Mouse (Mus musculus) small intestine, adult 2 months (tissue): Measurements from ENCODE around the gene Hspa1l. TPM values are rescaled to one million over a fixed set of nuclear protein-coding genes. Genes with fewer than 3 reads are reported as not detected.
A peak's percentile ranks its signal among the peaks of the same experiment; 100 is the strongest.

Source experiments
- H3K27ac ChIP-seq: fragments of 200-500 bp; 2 replicates; pipeline ENCODE4 v1.5.1; 2012; ENCODE audit warnings: low read depth, low read length, control low read depth, inconsistent platforms; ENCODE audit not compliant: insufficient read depth
- H3K27me3 ChIP-seq: fragments of 200-500 bp; 2 replicates; pipeline ENCODE4 v1.6.1; 2012; ENCODE audit warnings: mild to moderate bottlenecking, moderate library complexity, low read length, inconsistent platforms; ENCODE audit not compliant: control insufficient read depth, insufficient read depth
- H3K36me3 ChIP-seq: fragments of 200-500 bp; 2 replicates; pipeline ENCODE4 v1.6.1; 2012; ENCODE audit warnings: mild to moderate bottlenecking, low read length, control low read depth, inconsistent platforms; ENCODE audit not compliant: control insufficient read depth, insufficient read depth
- H3K4me1 ChIP-seq: fragments of 200-500 bp; 2 replicates; pipeline ENCODE4 v1.6.1; 2012; ENCODE audit warnings: low read length, inconsistent platforms, mixed read lengths; ENCODE audit not compliant: control insufficient read depth, insufficient read depth, insufficient read length
- H3K4me3 ChIP-seq: fragments of 200-500 bp; 2 replicates; pipeline ENCODE4 v1.5.1; 2012; ENCODE audit warnings: low read depth, mild to moderate bottlenecking, control low read depth, inconsistent platforms, low read length, moderate library complexity
- CTCF ChIP-seq: fragments of 200-500 bp; IDR thresholded peaks from 2 replicates; pipeline ENCODE4 v1.5.1; 2012; ENCODE audit warnings: low read depth, mild to moderate bottlenecking, control low read depth, inconsistent platforms, low read length, moderate library complexity, mixed read lengths; ENCODE audit not compliant: insufficient replicate concordance, insufficient read length; ENCODE audit errors: extremely low read depth
- POLR2A ChIP-seq: fragments of 200-500 bp; IDR thresholded peaks from 2 replicates; pipeline ENCODE4 v1.6.1; 2012; ENCODE audit warnings: low read depth, mild to moderate bottlenecking, control low read depth, inconsistent platforms, low read length, moderate library complexity
- WGBS: fragments of 180-500 bp; shearing (Covaris S2); methylation state at CpG from one replicate; pipeline ENCODE4 v1.1.7; 2018; 5-methylcytosine and 5-hydroxymethylcytosine counted together
- polyA plus RNA-seq: library from polyadenylated mRNA; depleted of rRNA; stranded (reverse); fragments of >200 nt; gene quantifications from 2 replicates; pipeline ENCODE4 v1.2.3, GENCODE M21; 2012

Hspa1l gene
- polyA plus RNA-seq, 1 experiment = 0.06 TPM

DNA sequence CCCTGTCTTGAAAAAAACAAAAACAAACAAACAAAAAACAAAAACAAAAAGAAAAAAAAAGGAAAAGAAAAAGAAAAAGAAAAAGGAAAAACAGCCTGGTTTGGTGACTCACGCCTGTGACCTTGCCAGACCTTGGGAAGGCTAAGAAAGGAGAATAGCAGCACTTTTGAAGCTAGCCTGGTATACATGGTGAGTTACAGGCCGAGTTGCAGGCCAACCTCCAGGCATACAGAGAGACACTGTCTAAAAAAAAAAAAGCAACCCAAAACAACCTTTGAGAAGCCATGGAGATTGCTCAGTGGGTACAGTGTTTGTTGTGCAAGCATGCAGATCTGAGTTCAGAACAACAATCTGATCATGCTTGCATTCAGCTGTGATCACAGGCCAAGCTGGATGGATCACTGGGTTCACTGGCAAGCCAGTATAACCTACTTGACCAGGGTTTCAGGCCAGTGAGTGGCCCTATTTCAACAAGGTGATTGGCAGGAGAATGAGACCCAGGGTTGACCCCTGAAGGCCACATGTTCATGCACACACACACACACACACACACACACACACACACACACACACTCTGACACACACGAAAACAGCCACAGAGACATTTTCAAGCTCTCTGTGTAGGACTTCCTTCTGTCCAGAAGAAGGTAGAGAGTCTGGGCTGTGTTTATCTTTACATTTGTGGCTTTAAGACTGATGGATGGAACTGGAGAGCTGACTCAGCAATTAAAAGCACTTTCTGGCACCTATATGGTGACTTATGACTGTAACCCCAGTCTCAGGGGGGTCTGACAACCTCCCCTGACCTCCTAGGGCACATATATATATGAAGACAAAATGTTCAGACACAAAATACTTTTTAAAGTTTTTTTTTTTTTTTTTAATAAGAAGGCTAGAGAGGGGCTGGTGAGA lies 3.3 kb downstream of the Hspa1l start:
- WGBS = 91% methylated on average over 3 of the region's 3 CpGs
- Histone ChIP-seq H3K27ac (no peak overlapping the region), H3K4me1 (peaks cover 2% of the 10 kb centered on the region; the same call in 1 of the 2 replicates), H3K27me3 (no peaks in the 10 kb centered on the region), H3K4me3 (no peak overlapping the region), H3K36me3 (no peaks in the 10 kb centered on the region)
- TF ChIP-seq POLR2A = no peak
- TF ChIP-seq CTCF = no peak

- 96% methylated on average over 20 of the region's 20 CpGs for WGBS
- TF ChIP-seq POLR2A (no peak), CTCF (no peak)
- Histone ChIP-seq H3K36me3 (no peaks in the 10 kb centered on the region), H3K4me1 (peaks cover 4% of the 10 kb centered on the region; the same call in 1 of the 2 replicates), H3K27me3 (no peaks in the 10 kb centered on the region), H3K4me3 (no peak overlapping the region), H3K27ac (no peak overlapping the region)
Observed at GRCm38 (mm10) chr17:34977000-34977399, 4.5 kb downstream of the Hspa1l start.

DNA sequence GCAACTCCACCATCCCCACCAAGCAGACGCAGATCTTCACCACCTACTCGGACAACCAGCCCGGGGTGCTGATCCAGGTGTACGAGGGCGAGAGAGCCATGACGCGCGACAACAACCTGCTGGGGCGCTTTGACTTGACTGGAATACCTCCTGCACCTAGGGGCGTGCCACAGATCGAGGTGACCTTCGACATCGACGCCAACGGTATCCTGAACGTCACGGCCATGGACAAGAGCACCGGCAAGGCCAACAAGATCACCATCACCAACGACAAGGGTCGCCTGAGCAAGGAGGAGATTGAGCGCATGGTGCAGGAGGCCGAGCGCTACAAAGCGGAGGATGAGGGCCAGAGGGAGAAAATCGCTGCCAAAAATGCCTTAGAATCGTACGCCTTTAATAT lies 5.7 kb downstream of the Hspa1l start:
- 93% methylated on average over 27 of the region's 27 CpGs for WGBS
- TF ChIP-seq CTCF = no peak
- TF ChIP-seq POLR2A = no peak

GRCm38 (mm10) chr17:34979631-34980030 lies 7.1 kb downstream of the Hspa1l start:
- peaks cover 4% of the 10 kb centered on the region; the same call in 1 of the 2 replicates for H3K4me1 ChIP-seq
- TF ChIP-seq POLR2A (no peak), CTCF (no peak)
- no peak overlapping the region for H3K27ac ChIP-seq
- WGBS = 49% methylated on average over 4 of the region's 4 CpGs
- H3K36me3 ChIP-seq = no peaks in the 10 kb centered on the region; the same call in 1 of the 2 replicates
- H3K27me3 ChIP-seq = no peaks in the 10 kb centered on the region
- no peak overlapping the region for H3K4me3 ChIP-seq

More for the DNA sequence above, 5.7 kb downstream of the Hspa1l start:
- Histone ChIP-seq H3K27me3 (no peaks in the 10 kb centered on the region), H3K4me3 (no peak overlapping the region), H3K4me1 (peaks cover 4% of the 10 kb centered on the region; the same call in 1 of the 2 replicates), H3K36me3 (no peaks in the 10 kb centered on the region), H3K27ac (no peak overlapping the region)

DNA sequence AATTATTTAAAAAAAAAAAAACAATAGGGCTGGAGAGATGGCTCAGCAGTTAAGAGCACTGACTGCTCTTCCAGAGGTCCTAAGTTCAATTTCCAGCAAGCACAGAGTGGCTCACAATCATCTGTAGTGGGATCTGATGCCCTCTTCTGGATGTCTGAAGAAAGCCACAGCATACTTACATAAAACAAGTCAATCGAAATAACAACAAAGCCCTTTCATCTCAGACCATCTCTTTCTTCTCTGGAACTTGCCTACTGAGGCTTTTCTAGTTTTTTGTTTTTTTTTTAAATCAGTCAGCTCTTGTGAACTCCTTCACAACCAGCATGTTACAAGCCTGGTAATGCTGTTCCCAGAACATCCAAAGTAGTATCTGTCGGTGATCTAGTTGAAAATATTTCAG lies 8.2 kb downstream of the Hspa1l start:
- TF ChIP-seq CTCF = no peak
- WGBS = 2% methylated on average over 2 of the region's 2 CpGs
- peaks cover 8% of the 10 kb centered on the region for H3K36me3 ChIP-seq
- no peaks in the 10 kb centered on the region for H3K27me3 ChIP-seq
- H3K27ac ChIP-seq = peak overlapping the region; percentile 25; the same call in 1 of the 2 replicates
- H3K4me3 ChIP-seq = no peak overlapping the region
- H3K4me1 ChIP-seq = peaks cover 4% of the 10 kb centered on the region; the same call in 1 of the 2 replicates

DNA sequence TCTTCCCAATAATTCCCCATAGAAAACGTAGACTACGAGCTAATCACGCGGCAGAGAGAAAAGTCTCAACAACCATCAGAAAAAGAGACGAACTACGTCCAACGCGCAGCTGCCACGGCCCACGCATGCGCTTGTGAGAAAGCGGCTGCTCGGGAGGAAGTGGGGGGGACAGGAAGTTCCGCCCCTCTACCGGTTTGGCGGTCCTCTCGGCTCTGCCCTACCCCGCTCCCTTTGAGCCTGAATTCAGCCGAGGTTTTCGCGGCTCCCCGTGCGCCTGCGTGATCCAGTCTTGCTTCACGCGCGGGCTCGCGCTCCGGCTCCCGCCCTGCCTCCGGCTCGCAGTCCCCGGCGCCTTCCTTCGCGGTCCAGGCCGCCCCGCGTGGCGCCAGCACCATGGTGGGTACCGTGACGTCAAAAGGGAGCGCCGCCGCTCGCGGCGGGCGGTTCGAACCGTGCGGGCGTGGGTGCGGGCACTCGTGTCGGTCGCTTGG lies 9.2 kb downstream of the Hspa1l start, which contains the start of gene Lsm2:
Lsm2 (plus strand) TSS at position 173 of the 491 bp plus-strand sequence.
- H3K27ac ChIP-seq = peak within 1 kb of the TSS; percentile 93
- peaks cover 4% of the 10 kb centered on the region; the same call in 1 of the 2 replicates for H3K4me1 ChIP-seq
- peaks cover 16% of the 10 kb centered on the region for H3K36me3 ChIP-seq
- H3K4me3 ChIP-seq = peak within 1 kb of the TSS; percentile 81
- TF ChIP-seq POLR2A = peak; percentile 72
- TF ChIP-seq CTCF = no peak
- WGBS = under 1% methylated on average over 58 of the region's 58 CpGs
- no peaks in the 10 kb centered on the region for H3K27me3 ChIP-seq

DNA sequence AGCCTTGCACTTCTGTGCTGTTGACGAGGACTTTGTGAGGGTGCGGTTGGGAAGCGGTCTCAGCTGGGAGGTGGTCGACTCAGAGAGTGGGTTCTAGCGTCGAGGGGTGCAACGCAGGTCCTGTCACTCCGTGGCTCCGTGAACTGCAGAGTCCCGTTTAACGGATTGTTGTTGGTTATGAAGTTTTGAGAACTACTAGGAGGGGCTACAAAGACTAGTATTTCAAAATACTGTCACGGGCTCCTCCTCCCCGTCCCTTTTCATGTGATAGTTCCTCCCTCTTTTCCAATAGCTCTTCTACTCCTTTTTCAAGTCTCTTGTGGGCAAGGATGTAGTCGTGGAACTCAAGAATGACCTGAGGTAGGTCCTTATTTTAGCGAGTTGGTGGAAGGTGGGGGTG lies 9.8 kb downstream of the Hspa1l start:
- peaks cover 4% of the 10 kb centered on the region; the same call in 1 of the 2 replicates for H3K4me1 ChIP-seq
- TF ChIP-seq POLR2A = no peak
- no peak for TF ChIP-seq CTCF
- no peaks in the 10 kb centered on the region for H3K27me3 ChIP-seq
- H3K27ac ChIP-seq = no peak overlapping the region; the same call in 1 of the 2 replicates
- peak overlapping the region; percentile 81 for H3K4me3 ChIP-seq
- under 1% methylated on average over 15 of the region's 15 CpGs for WGBS
- H3K36me3 ChIP-seq = peaks cover 16% of the 10 kb centered on the region
